Mouse (Mus musculus) lung, adult 2 months (tissue): Measurements from ENCODE around the gene Fli1. TPM values are rescaled to one million over a fixed set of nuclear protein-coding genes. Genes with fewer than 3 reads are reported as not detected.

ENCODE experiments used
- DNase-seq: peaks from one replicate; pipeline ENCODE4 v3.0.0; 2022
- H3K4me1 ChIP-seq: fragments of 200-500 bp; 2 replicates; pipeline ENCODE4 v1.6.1; 2011; ENCODE audit warnings: low read length; ENCODE audit not compliant: control insufficient read depth, insufficient read depth
- H3K4me3 ChIP-seq: fragments of 200-500 bp; replicated peaks from 2 replicates; pipeline ENCODE3; 2011; ENCODE audit warnings: low read depth, mild to moderate bottlenecking, control low read depth, low read length; ENCODE audit errors: extremely low read depth
- CTCF ChIP-seq: fragments of 200-500 bp; IDR thresholded peaks from 2 replicates; pipeline ENCODE4 v1.5.1; 2011; ENCODE audit warnings: mild to moderate bottlenecking, low read length, control low read depth; ENCODE audit not compliant: insufficient read depth
- POLR2A ChIP-seq: fragments of 200-500 bp; IDR thresholded peaks from 2 replicates; pipeline ENCODE4 v1.6.1; 2011; ENCODE audit warnings: low read depth, mild to moderate bottlenecking, control low read depth, low read length, borderline replicate concordance; ENCODE audit errors: extremely low read depth
- WGBS: fragments of 180-500 bp; shearing (Covaris S2); methylation state at CpG from one replicate; pipeline ENCODE4 v1.1.7; 2018; 5-methylcytosine and 5-hydroxymethylcytosine counted together
- polyA plus RNA-seq: library from polyadenylated mRNA; depleted of rRNA; stranded (reverse); fragments of >200 nt; gene quantifications from 2 replicates; pipeline ENCODE4 v1.2.3, GENCODE M21; 2012

Fli1 gene
- polyA plus RNA-seq, 1 experiment, result 14.1 TPM

- 56% methylated on average over 3 of the region's 3 CpGs for WGBS
- Histone ChIP-seq H3K4me3 (no peak overlapping the region), H3K4me1 (no peaks in the 10 kb centered on the region)
- no peak for DNase-seq
- peak; percentile 54 for TF ChIP-seq CTCF
- no peak for TF ChIP-seq POLR2A
Measured at GRCm38 (mm10) chr9:32445789-32446188, 96.9 kb downstream of the Fli1 start.

GRCm38 (mm10) chr9:32444453-32445201, 98.0 kb downstream of the Fli1 start:
- no peaks in the 10 kb centered on the region for H3K4me1 ChIP-seq
- TF ChIP-seq CTCF (no peak), POLR2A (no peak)
- no peak for DNase-seq
- H3K4me3 ChIP-seq, result no peak overlapping the region
- WGBS, result 70% methylated on average over 6 of the region's 6 CpGs

- 54% methylated on average over 6 of the region's 6 CpGs for WGBS
- no peaks in the 10 kb centered on the region for H3K4me1 ChIP-seq
- H3K4me3 ChIP-seq, result no peak overlapping the region
- DNase-seq, result no peak
- TF ChIP-seq POLR2A, result no peak
- no peak for TF ChIP-seq CTCF
Measured at GRCm38 (mm10) chr9:32443817-32444216, 98.8 kb downstream of the Fli1 start.

- no peak for TF ChIP-seq CTCF
- TF ChIP-seq POLR2A, result no peak
- WGBS, result 69% methylated on average over 3 of the region's 3 CpGs
- no peaks in the 10 kb centered on the region for H3K4me1 ChIP-seq
- H3K4me3 ChIP-seq, result no peak overlapping the region
- DNase-seq, result no peak
Measured at GRCm38 (mm10) chr9:32443115-32443514, 99.5 kb downstream of the Fli1 start.

- no peak for DNase-seq
- no peak overlapping the region for H3K4me3 ChIP-seq
- TF ChIP-seq CTCF (no peak), POLR2A (no peak)
- 65% methylated on average over 19 of the region's 19 CpGs for WGBS
- H3K4me1 ChIP-seq, result no peaks in the 10 kb centered on the region
Measured at GRCm38 (mm10) chr9:32434241-32435213, 108.1 kb downstream of the Fli1 start.

GRCm38 (mm10) chr9:32431061-32431460, 111.6 kb downstream of the Fli1 start:
- no peak for TF ChIP-seq POLR2A
- no peak for TF ChIP-seq CTCF
- 69% methylated on average over 3 of the region's 3 CpGs for WGBS
- no peaks in the 10 kb centered on the region for H3K4me1 ChIP-seq
- no peak for DNase-seq
- no peak overlapping the region for H3K4me3 ChIP-seq

GRCm38 (mm10) chr9:32425321-32425720, 117.3 kb downstream of the Fli1 start:
- TF ChIP-seq CTCF (no peak), POLR2A (no peak)
- Histone ChIP-seq H3K4me3 (no peak overlapping the region), H3K4me1 (no peaks in the 10 kb centered on the region)
- WGBS, result 77% methylated on average over 7 of the region's 7 CpGs
- no peak for DNase-seq

- no peak for DNase-seq
- Histone ChIP-seq H3K4me1 (no peaks in the 10 kb centered on the region), H3K4me3 (no peak overlapping the region)
- no peak for TF ChIP-seq CTCF
- no peak for TF ChIP-seq POLR2A
Measured at GRCm38 (mm10) chr9:32420711-32421110, 122.0 kb downstream of the Fli1 start.

- no peak for TF ChIP-seq CTCF
- no peak for TF ChIP-seq POLR2A
- DNase-seq, result no peak
- 49% methylated on average over 8 of the region's 8 CpGs for WGBS
- no peak overlapping the region for H3K4me3 ChIP-seq
- H3K4me1 ChIP-seq, result peaks cover 3% of the 10 kb centered on the region; the same call in 1 of the 2 replicates
Measured at GRCm38 (mm10) chr9:32417466-32418116, 125.1 kb downstream of the Fli1 start.

GRCm38 (mm10) chr9:32415952-32416351, 126.7 kb downstream of the Fli1 start:
- no peak overlapping the region for H3K4me3 ChIP-seq
- DNase-seq, result no peak
- WGBS, result 88% methylated on average over 3 of the region's 3 CpGs
- no peak for TF ChIP-seq POLR2A
- no peak for TF ChIP-seq CTCF
- H3K4me1 ChIP-seq, result peaks cover 3% of the 10 kb centered on the region; the same call in 1 of the 2 replicates
